Mouse (Mus musculus) gastrocnemius, adult 2 months (tissue): ENCODE data around the gene Henmt1. TPM values are rescaled to one million over a fixed set of nuclear protein-coding genes. Genes with fewer than 3 reads are reported as not detected.

ENCODE experiments used
- DNase-seq: peaks from one replicate; pipeline ENCODE4 v3.0.0; 2022
- H3K27ac ChIP-seq: fragments of 200-600 bp; 2 replicates; pipeline ENCODE4 v1.8.1; 2022; ENCODE audit warnings: mild to moderate bottlenecking
- H3K4me3 ChIP-seq: fragments of 200-600 bp; 2 replicates; pipeline ENCODE4 v1.8.1; 2022; ENCODE audit warnings: mild to moderate bottlenecking, moderate library complexity
- CTCF ChIP-seq: fragments of 200-600 bp; IDR thresholded peaks from 2 replicates; pipeline ENCODE4 v1.8.1; 2022; ENCODE audit warnings: antibody characterized with exemption, mild to moderate bottlenecking, moderate library complexity
- intact Hi-C: fragments of 180-260 bp; cut with DNase I; formaldehyde crosslinking; loops from one replicate; pipeline ENCODE4 v1.15.1; 2025
- total RNA-seq, 2 experiments: library from RNA; stranded (reverse); gene quantifications; 2 replicates each; pipeline ENCODE4 v1.2.3; 2021

The Henmt1 gene
- total RNA-seq, 2 experiments from 2014 or later: not detected

- no peak overlapping the region for H3K27ac ChIP-seq
- intact Hi-C loops: no loop called here
- TF ChIP-seq CTCF: no peak
Observed at GRCm38 (mm10) chr3:108986534-108986933, 46.9 kb downstream of the Henmt1 start.

GRCm38 (mm10) chr3:108987009-108987659 is 47.5 kb downstream of the Henmt1 start:
- Histone ChIP-seq H3K4me3 (no peak overlapping the region), H3K27ac (no peak overlapping the region)
- DNase-seq: no peak
- TF ChIP-seq CTCF: no peak
- intact Hi-C loops: no loop called here

More at GRCm38 (mm10) chr3:108986534-108986933, 46.9 kb downstream of the Henmt1 start:
- DNase-seq: no peak
- no peak overlapping the region for H3K4me3 ChIP-seq

GRCm38 (mm10) chr3:108989971-108990548 is 50.4 kb downstream of the Henmt1 start:
- H3K4me3 ChIP-seq: no peak overlapping the region
- H3K27ac ChIP-seq: no peak overlapping the region
- TF ChIP-seq CTCF: no peak
- intact Hi-C loops: no loop called here
- peak; percentile 59 for DNase-seq

GRCm38 (mm10) chr3:108994477-108994876 is 54.8 kb downstream of the Henmt1 start:
- H3K4me3 ChIP-seq: no peak overlapping the region
- TF ChIP-seq CTCF: no peak
- intact Hi-C loops: no loop called here

GRCm38 (mm10) chr3:108995379-108995778 is 55.7 kb downstream of the Henmt1 start:
- intact Hi-C loops: no loop called here
- Histone ChIP-seq H3K4me3 (no peak overlapping the region), H3K27ac (no peak overlapping the region)
- TF ChIP-seq CTCF: no peak
- DNase-seq: no peak

More at GRCm38 (mm10) chr3:108994477-108994876, 54.8 kb downstream of the Henmt1 start:
- DNase-seq: no peak
- H3K27ac ChIP-seq: no peak overlapping the region

GRCm38 (mm10) chr3:108997284-108997683 is 57.6 kb downstream of the Henmt1 start:
- H3K4me3 ChIP-seq: no peak overlapping the region
- no peak overlapping the region for H3K27ac ChIP-seq
- intact Hi-C loops: no loop called here
- no peak for DNase-seq
- TF ChIP-seq CTCF: no peak

- Histone ChIP-seq H3K4me3 (no peak overlapping the region), H3K27ac (no peak overlapping the region)
- no peak for DNase-seq
- no peak for TF ChIP-seq CTCF
- intact Hi-C loops: no loop called here
Observed at GRCm38 (mm10) chr3:108997762-108998161, 58.1 kb downstream of the Henmt1 start.

- intact Hi-C loops: no loop called here
- H3K4me3 ChIP-seq: no peak overlapping the region
- DNase-seq: no peak
- no peak for TF ChIP-seq CTCF
- no peak overlapping the region for H3K27ac ChIP-seq
Observed at GRCm38 (mm10) chr3:108999173-108999572, 59.5 kb downstream of the Henmt1 start.

- no peak overlapping the region for H3K27ac ChIP-seq
- DNase-seq: peak; percentile 36
- intact Hi-C loops: no loop called here
- H3K4me3 ChIP-seq: no peak overlapping the region
- TF ChIP-seq CTCF: no peak
Observed at GRCm38 (mm10) chr3:109005777-109006176, 66.1 kb downstream of the Henmt1 start.

- H3K4me3 ChIP-seq: no peak overlapping the region
- intact Hi-C loops: no loop called here
Observed at GRCm38 (mm10) chr3:109008180-109008579, 68.5 kb downstream of the Henmt1 start.

More at GRCm38 (mm10) chr3:109008180-109008579, 68.5 kb downstream of the Henmt1 start:
- DNase-seq: no peak
- H3K27ac ChIP-seq: no peak overlapping the region
- TF ChIP-seq CTCF: no peak

Other genes starting within 250 kb of the Henmt1 start
- gene Gpsm2, start 217.6 kb upstream of the Henmt1 start, total RNA-seq: 1 to 10 TPM in 1 of 2 experiments, under 1 TPM in 1; 0.86 to 1.1 TPM
- under 1 TPM; 0.06 to 0.08 TPM for gene Aknad1, start 200.2 kb upstream of the Henmt1 start, total RNA-seq
- gene Stxbp3, start 99.3 kb upstream of the Henmt1 start, total RNA-seq: 10 to 100 TPM; 30.5 to 40.4 TPM
- gene Fndc7, start 49.9 kb upstream of the Henmt1 start, total RNA-seq: under 1 TPM in 1 of 2 experiments, not detected in 1; 0.06 TPM
- gene Prpf38b, start 28.1 kb upstream of the Henmt1 start, total RNA-seq: 10 to 100 TPM; 17.6 to 18.7 TPM
- gene Gm9857, start 572 bp downstream of the Henmt1 start, total RNA-seq: not detected
- gene Fam102b, start 87.7 kb downstream of the Henmt1 start, total RNA-seq: 1 to 10 TPM; 6.2 to 8.0 TPM
- gene Slc25a54, start 140.6 kb downstream of the Henmt1 start, total RNA-seq: not detected
- gene Slc25a24, start 183.3 kb downstream of the Henmt1 start, total RNA-seq: 1 to 10 TPM; 2.8 to 4.9 TPM